Mouse (Mus musculus) heart, postnatal 0 days (tissue): ENCODE data around the gene Arl6ip5. TPM values are rescaled to one million over a fixed set of nuclear protein-coding genes. Genes with fewer than 3 reads are reported as not detected.
A peak's percentile ranks its signal among the peaks of the same experiment; 100 is the strongest.

Source experiments
- ATAC-seq: fragments of 200-750 bp; cut with Nextera tagmentation; 2 replicates; pipeline ENCODE4 v1.8.0; 2017; ENCODE audit warnings: low read depth, moderate number of reproducible peaks, moderate library complexity; ENCODE audit not compliant: insufficient read depth
- DNase-seq: peaks from one replicate; pipeline ENCODE4 v3.0.0-alpha.2; 2016; ENCODE audit warnings: low spot score
- H3K27ac ChIP-seq: fragments of 300-500 bp; sonication (generic); 2 replicates; pipeline ENCODE4 v1.5.1; 2014; ENCODE audit warnings: low read depth, mild to moderate bottlenecking
- H3K27me3 ChIP-seq: fragments of 300-500 bp; sonication (generic); 2 replicates; pipeline ENCODE4 v1.6.1; 2014; ENCODE audit warnings: low read length, mixed read lengths; ENCODE audit not compliant: control insufficient read depth, insufficient read depth
- H3K36me3 ChIP-seq: fragments of 300-500 bp; sonication (generic); replicated peaks from 2 replicates; pipeline ENCODE4 v1.6.1; 2014; ENCODE audit warnings: low read length, mixed read lengths; ENCODE audit not compliant: control insufficient read depth, insufficient read depth
- H3K4me1 ChIP-seq: fragments of 300-500 bp; sonication (generic); 2 replicates; pipeline ENCODE4 v1.6.1; 2014; ENCODE audit warnings: antibody characterized with exemption; ENCODE audit not compliant: control insufficient read depth, insufficient read depth
- H3K4me2 ChIP-seq: fragments of 300-500 bp; sonication (generic); 2 replicates; pipeline ENCODE4 v1.6.1; 2014; ENCODE audit warnings: low read depth, mild to moderate bottlenecking, low read length, moderate library complexity
- H3K4me3 ChIP-seq: fragments of 300-500 bp; sonication (generic); 2 replicates; pipeline ENCODE4 v1.5.1; 2014; ENCODE audit warnings: low read depth, low read length
- H3K9ac ChIP-seq: fragments of 300-500 bp; sonication (generic); replicated peaks from 2 replicates; pipeline ENCODE4 v1.6.1; 2014; ENCODE audit warnings: low read depth, low read length, mixed read lengths
- H3K9me3 ChIP-seq: fragments of 300-500 bp; sonication (generic); replicated peaks from 2 replicates; pipeline ENCODE4 v1.6.1; 2016; ENCODE audit warnings: low read length; ENCODE audit not compliant: control insufficient read depth
- CTCF ChIP-seq: IDR thresholded peaks from 2 replicates; pipeline ENCODE4 v1.5.1; 2016; ENCODE audit warnings: antibody characterized with exemption, control low read depth, low read depth
- EP300 ChIP-seq: IDR thresholded peaks from 2 replicates; pipeline ENCODE4 v1.6.1; 2016; ENCODE audit warnings: antibody characterized with exemption, low read depth
- WGBS: fragments of 180-500 bp; shearing (Covaris S2); extraction: QIAGEN DNeasy Blood & Tissue Kit; methylation state at CpG from one replicate; pipeline ENCODE4 v1.1.7; 2014; 5-methylcytosine and 5-hydroxymethylcytosine counted together
- polyA plus RNA-seq: library from polyadenylated mRNA; unstranded; fragments of >200 nt; fragmentation: Nextera tagmentation; extraction: Ambion mirVana; gene quantifications from 2 replicates; pipeline ENCODE4 v1.2.1, GENCODE M21; 2015
- total RNA-seq: library from RNA; depleted of rRNA; stranded (reverse); fragments of >200 nt; gene quantifications from 2 replicates; pipeline ENCODE4 v1.2.3, GENCODE M21; 2014; ENCODE audit warnings: low replicate concordance

The Arl6ip5 gene
- total and polyA plus RNA-seq, 2 experiments from 2014 or later: 83.7 to 103 TPM

- TF ChIP-seq CTCF: no peak
- TF ChIP-seq EP300: no peak
- ATAC-seq (no peak), DNase-seq (no peak)
- H3K27ac ChIP-seq: peak overlapping the region; percentile 75
- H3K36me3 ChIP-seq: peaks cover 6% of the 10 kb centered on the region; the same call in 1 of the 2 replicates
- WGBS: 66% methylated on average over 4 of the region's 4 CpGs
- peak overlapping the region; percentile 13; the same call in 1 of the 2 replicates for H3K4me2 ChIP-seq
- no peaks in the 10 kb centered on the region for H3K9me3 ChIP-seq
- no peak overlapping the region for H3K4me3 ChIP-seq
- no peaks in the 10 kb centered on the region for H3K27me3 ChIP-seq
- H3K4me1 ChIP-seq: peaks cover 27% of the 10 kb centered on the region
- H3K9ac ChIP-seq: no peak overlapping the region
Measured at GRCm38 (mm10) chr6:97223566-97223965, 13.1 kb downstream of the Arl6ip5 start.

GRCm38 (mm10) chr6:97224505-97224904, 14.0 kb downstream of the Arl6ip5 start:
- Histone ChIP-seq H3K27ac (no peak overlapping the region), H3K4me1 (peaks cover 27% of the 10 kb centered on the region), H3K9me3 (no peaks in the 10 kb centered on the region), H3K36me3 (peaks cover 8% of the 10 kb centered on the region), H3K4me2 (no peak overlapping the region), H3K27me3 (no peaks in the 10 kb centered on the region), H3K4me3 (no peak overlapping the region), H3K9ac (no peak overlapping the region)
- 89% methylated on average over 8 of the region's 8 CpGs for WGBS
- DNase-seq (no peak), ATAC-seq (no peak)
- no peak for TF ChIP-seq EP300
- no peak for TF ChIP-seq CTCF

- WGBS: 11% methylated on average over 1 of the region's 1 CpGs
- peaks cover 27% of the 10 kb centered on the region for H3K4me1 ChIP-seq
- no peak overlapping the region for H3K9ac ChIP-seq
- no peak for TF ChIP-seq CTCF
- no peak for TF ChIP-seq EP300
- ATAC-seq (peak; percentile 56), DNase-seq (peak; percentile 31)
- H3K4me2 ChIP-seq: no peak overlapping the region
- H3K27ac ChIP-seq: peak overlapping the region; percentile 77
- H3K9me3 ChIP-seq: no peaks in the 10 kb centered on the region
- H3K36me3 ChIP-seq: peaks cover 21% of the 10 kb centered on the region
- no peak overlapping the region for H3K4me3 ChIP-seq
- no peaks in the 10 kb centered on the region for H3K27me3 ChIP-seq
Measured at GRCm38 (mm10) chr6:97226083-97226491, 15.6 kb downstream of the Arl6ip5 start.

- WGBS: 97% methylated on average over 9 of the region's 9 CpGs
- Histone ChIP-seq H3K36me3 (peaks cover 31% of the 10 kb centered on the region), H3K4me3 (no peak overlapping the region), H3K9ac (no peak overlapping the region), H3K27me3 (no peaks in the 10 kb centered on the region), H3K27ac (no peak overlapping the region), H3K4me1 (peaks cover 15% of the 10 kb centered on the region), H3K9me3 (no peaks in the 10 kb centered on the region), H3K4me2 (no peak overlapping the region)
- TF ChIP-seq CTCF (no peak), EP300 (no peak)
- DNase-seq: no peak
- ATAC-seq: no peak
Measured at GRCm38 (mm10) chr6:97227067-97227847, 16.8 kb downstream of the Arl6ip5 start.

GRCm38 (mm10) chr6:97234911-97235668, 24.6 kb downstream of the Arl6ip5 start:
- Histone ChIP-seq H3K4me1 (no peaks in the 10 kb centered on the region), H3K4me3 (no peak overlapping the region), H3K27me3 (no peaks in the 10 kb centered on the region), H3K9ac (no peak overlapping the region), H3K27ac (no peak overlapping the region), H3K9me3 (no peaks in the 10 kb centered on the region), H3K36me3 (peaks cover 58% of the 10 kb centered on the region), H3K4me2 (no peak overlapping the region)
- TF ChIP-seq EP300: no peak
- no peak for TF ChIP-seq CTCF
- DNase-seq: no peak
- ATAC-seq: no peak
- 85% methylated on average over 7 of the region's 7 CpGs for WGBS
